Comparison of ENCODE assay signal across 14 mouse cellular contexts in the genomic region with DNA sequence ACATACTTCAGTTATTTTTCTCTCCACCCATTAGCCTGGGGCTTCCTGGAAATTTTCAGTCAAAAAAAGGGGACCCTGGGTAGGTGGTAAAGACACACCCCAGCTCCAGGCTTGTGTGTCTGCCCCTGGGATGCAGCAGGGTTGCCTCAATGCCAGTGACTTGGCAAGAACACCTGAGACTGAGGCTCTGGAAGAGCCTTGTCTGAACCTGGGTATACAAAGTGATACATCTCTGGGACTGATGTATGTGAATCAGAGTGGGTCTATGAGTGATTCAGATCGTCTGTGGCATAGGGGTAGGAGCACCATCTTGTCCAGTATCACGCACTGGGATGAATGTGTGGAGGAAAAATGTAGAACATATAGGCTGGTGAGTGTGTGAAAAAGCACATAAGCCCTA. TPM values are rescaled to one million over a fixed set of nuclear protein-coding genes. Genes with fewer than 3 reads are reported as not detected.
DNase-seq lines count a peak whose midpoint lies in the region; ATAC-seq and TF ChIP-seq lines count a peak whose summit lies in the region.
"Had no signal": no experiment of that assay in that cellular context is flagged by ENCODE, and none has a peak within 500 bp of the region (broad histone marks: within the 10 kb centered on the region; RNA-seq: fewer than 3 reads in every experiment).

No protein-coding gene starts in this region.

- no peaks in the 10 kb centered on the region for H3K36me3 ChIP-seq in hindbrain, embryonic 11.5 days (ENCODE audit: control insufficient read depth, insufficient read depth, low read length)
- H3K36me3 ChIP-seq in hindbrain, embryonic 14.5 days (replicated peaks; ENCODE audit: control insufficient read depth, insufficient read depth), result no peaks in the 10 kb centered on the region
- peaks cover under 1% of the 10 kb centered on the region for H3K36me3 ChIP-seq in E14TG2a.4 (ENCODE audit: insufficient read depth, low read length)
- no peaks in the 10 kb centered on the region for H3K36me3 ChIP-seq in embryonic facial prominence, embryonic 12.5 days
- H3K36me3 ChIP-seq in intestine, embryonic 16.5 days (ENCODE audit: control insufficient read depth, insufficient read depth, low read length), result no peaks in the 10 kb centered on the region

- TF ChIP-seq CTCF in E14TG2a.4 (conservative IDR thresholded peaks at IDR 0.05; ENCODE audit: low read length), result no peak

- DNase-seq in hindbrain, embryonic 11.5 days (ENCODE audit: low spot score), result peak; percentile 14
- no peak for DNase-seq in hindbrain, embryonic 14.5 days (ENCODE audit: low spot score)
- no peak for DNase-seq in embryo, embryonic 9.5 days (ENCODE audit: extremely low spot score)
- DNase-seq in left cerebral cortex, adult 8-10 months (ENCODE audit: low spot score in 2 of 2), result no peak
- DNase-seq: kidney, postnatal 10 days; thymus, postnatal 14 days had no signal

- 88% methylated on average over 2 of the region's 2 CpGs for WGBS in hindbrain, embryonic 11.5 days
- 90% methylated on average over 2 of the region's 2 CpGs for WGBS in hindbrain, embryonic 14.5 days
- 90% methylated on average over 2 of the region's 2 CpGs for WGBS in embryonic facial prominence, embryonic 12.5 days
- 87% methylated on average over 2 of the region's 2 CpGs for WGBS in intestine, embryonic 16.5 days

- no peaks in the 10 kb centered on the region for H3K9me3 ChIP-seq in hindbrain, embryonic 11.5 days (ENCODE audit: control insufficient read depth, low read length)
- no peaks in the 10 kb centered on the region for H3K9me3 ChIP-seq in hindbrain, embryonic 14.5 days (ENCODE audit: control insufficient read depth, low read length)
- no peaks in the 10 kb centered on the region for H3K9me3 ChIP-seq in E14TG2a.4 (ENCODE audit: low read length)
- H3K9me3 ChIP-seq in embryonic facial prominence, embryonic 12.5 days, result no peaks in the 10 kb centered on the region
- no peaks in the 10 kb centered on the region for H3K9me3 ChIP-seq in intestine, embryonic 16.5 days (ENCODE audit: control insufficient read depth, low read length)
- H3K9me3 ChIP-seq: megakaryocyte, embryonic 14.5 days had no signal

- no peaks in the 10 kb centered on the region for H3K27me3 ChIP-seq in hindbrain, embryonic 11.5 days (ENCODE audit: control insufficient read depth, insufficient read depth, low read length)
- H3K27me3 ChIP-seq in hindbrain, embryonic 14.5 days (ENCODE audit: control insufficient read depth, insufficient read depth, low read length), result no peaks in the 10 kb centered on the region
- H3K27me3 ChIP-seq in E14TG2a.4 (ENCODE audit: insufficient read depth, low read length), result peaks cover 3% of the 10 kb centered on the region
- H3K27me3 ChIP-seq in embryonic facial prominence, embryonic 12.5 days, result no peaks in the 10 kb centered on the region
- H3K27me3 ChIP-seq in intestine, embryonic 16.5 days (replicated peaks; ENCODE audit: control insufficient read depth, insufficient read depth, low read length), result no peaks in the 10 kb centered on the region

- no peak overlapping the region for H3K9ac ChIP-seq in hindbrain, embryonic 11.5 days (ENCODE audit: low read depth, low read length)
- no peak overlapping the region for H3K9ac ChIP-seq in hindbrain, embryonic 14.5 days
- no peak overlapping the region for H3K9ac ChIP-seq in embryonic facial prominence, embryonic 12.5 days
- H3K9ac ChIP-seq in intestine, embryonic 16.5 days (ENCODE audit: low read depth, low read length), result no peak overlapping the region

- ATAC-seq in hindbrain, embryonic 11.5 days (ENCODE audit: low FRiP score), result no peak
- no peak for ATAC-seq in hindbrain, embryonic 14.5 days (ENCODE audit: low FRiP score)
- ATAC-seq in embryonic facial prominence, embryonic 12.5 days (ENCODE audit: insufficient number of reproducible peaks, insufficient read depth, low FRiP score, low TSS enrichment), result no peak
- no peak for ATAC-seq in intestine, embryonic 16.5 days

- no peak overlapping the region for H3K4me3 ChIP-seq in hindbrain, embryonic 11.5 days (ENCODE audit: low read depth, low read length)
- no peak overlapping the region for H3K4me3 ChIP-seq in hindbrain, embryonic 14.5 days (replicated peaks; ENCODE audit: low read length)
- H3K4me3 ChIP-seq in E14TG2a.4 (replicated peaks; ENCODE audit: low read length), result peak overlapping the region; percentile 74; the same call in 1 of the 2 replicates
- no peak overlapping the region for H3K4me3 ChIP-seq in embryonic facial prominence, embryonic 12.5 days
- no peak overlapping the region for H3K4me3 ChIP-seq in intestine, embryonic 16.5 days (ENCODE audit: low read length)

- no peaks in the 10 kb centered on the region; the same call in 1 of the 2 replicates for H3K4me1 ChIP-seq in hindbrain, embryonic 11.5 days (replicated peaks; ENCODE audit: control insufficient read depth, insufficient read depth, low read length)
- peaks cover 18% of the 10 kb centered on the region; the same call in 1 of the 2 replicates for H3K4me1 ChIP-seq in hindbrain, embryonic 14.5 days (replicated peaks; ENCODE audit: control insufficient read depth, insufficient read depth, low read length)
- H3K4me1 ChIP-seq in E14TG2a.4 (replicated peaks; ENCODE audit: low read depth, low read length), result peaks cover 84% of the 10 kb centered on the region
- peaks cover 40% of the 10 kb centered on the region for H3K4me1 ChIP-seq in embryonic facial prominence, embryonic 12.5 days
- H3K4me1 ChIP-seq in intestine, embryonic 16.5 days (ENCODE audit: control insufficient read depth, insufficient read depth, low read length), result peaks cover 43% of the 10 kb centered on the region

- H3K27ac ChIP-seq in hindbrain, embryonic 11.5 days (ENCODE audit: low read depth, low read length), result no peak overlapping the region
- H3K27ac ChIP-seq in hindbrain, embryonic 14.5 days, result no peak overlapping the region
- peak overlapping the region; percentile 65; the same call in 1 of the 2 replicates for H3K27ac ChIP-seq in embryonic facial prominence, embryonic 12.5 days
- H3K27ac ChIP-seq in intestine, embryonic 16.5 days (ENCODE audit: low read length), result 0 out of 2 replicates have a peak overlapping the region, but pooled peaks have one; percentile 80

- H3K4me2 ChIP-seq in hindbrain, embryonic 11.5 days (replicated peaks; ENCODE audit: low read depth, low read length), result no peak overlapping the region
- H3K4me2 ChIP-seq in hindbrain, embryonic 14.5 days (replicated peaks), result no peak overlapping the region
- no peak overlapping the region for H3K4me2 ChIP-seq in embryonic facial prominence, embryonic 12.5 days (replicated peaks)
- H3K4me2 ChIP-seq in intestine, embryonic 16.5 days (ENCODE audit: low read depth, low read length), result no peak overlapping the region

RNA-seq across cellular contexts. Expression of a gene that starts 1.0 kb away (rescaled TPM):
- polyA plus RNA-seq in hindbrain, embryonic 11.5 days (2014; fragmentation: Nextera tagmentation; extraction: Ambion mirVana), result 14.7 and 18.1 TPM in 2 replicates
- polyA plus RNA-seq in hindbrain, embryonic 14.5 days (2014; fragmentation: Nextera tagmentation; extraction: Ambion mirVana), result 8.7 and 10.7 TPM in 2 replicates
- 19.0 and 19.7 TPM in 2 replicates for polyA plus RNA-seq in embryonic facial prominence, embryonic 12.5 days (2016; fragmentation: Nextera tagmentation; extraction: Ambion mirVana)
- polyA plus RNA-seq in intestine, embryonic 16.5 days (2015; fragmentation: Nextera tagmentation; extraction: Ambion mirVana), result 24.5 TPM in 2 replicates
- total RNA-seq in left cerebral cortex, adult 8-10 months (2022), result 1 to 10 TPM; 4.1 to 6.4 (median 6.0) TPM

RNA-seq across cellular contexts. Expression of a gene that starts 14.4 kb away (rescaled TPM):
- polyA plus RNA-seq in hindbrain, embryonic 11.5 days (2014; fragmentation: Nextera tagmentation; extraction: Ambion mirVana), result not detected in 2 replicates
- not detected in 2 replicates for polyA plus RNA-seq in hindbrain, embryonic 14.5 days (2014; fragmentation: Nextera tagmentation; extraction: Ambion mirVana)
- not detected in 2 replicates for polyA plus RNA-seq in embryonic facial prominence, embryonic 12.5 days (2016; fragmentation: Nextera tagmentation; extraction: Ambion mirVana)
- polyA plus RNA-seq in intestine, embryonic 16.5 days (2015; fragmentation: Nextera tagmentation; extraction: Ambion mirVana), result not detected in 2 replicates
- total RNA-seq in left cerebral cortex, adult 8-10 months (2022), result not detected
- total RNA-seq: gastrocnemius, adult 18-20 months; left cerebral cortex, adult 18-20 months had no signal
- polyA plus RNA-seq: neural tube, embryonic 14.5 days; small intestine, adult 2 months had no signal

RNA-seq across cellular contexts. Expression of a gene that starts 37.2 kb away (rescaled TPM):
- polyA plus RNA-seq in hindbrain, embryonic 11.5 days (2014; fragmentation: Nextera tagmentation; extraction: Ambion mirVana), result not detected in 2 replicates
- polyA plus RNA-seq in hindbrain, embryonic 14.5 days (2014; fragmentation: Nextera tagmentation; extraction: Ambion mirVana), result not detected in 2 replicates
- polyA plus RNA-seq in embryonic facial prominence, embryonic 12.5 days (2016; fragmentation: Nextera tagmentation; extraction: Ambion mirVana), result not detected in 2 replicates
- 237 and 402 TPM in 2 replicates for polyA plus RNA-seq in intestine, embryonic 16.5 days (2015; fragmentation: Nextera tagmentation; extraction: Ambion mirVana)
- not detected for total RNA-seq in left cerebral cortex, adult 8-10 months (2022)
- total RNA-seq: left cerebral cortex, adult 18-20 months had no signal
- polyA plus RNA-seq: neural tube, embryonic 14.5 days had no signal

RNA-seq across cellular contexts. Expression of a gene that starts 57.9 kb away (rescaled TPM):
- polyA plus RNA-seq in hindbrain, embryonic 11.5 days (2014; fragmentation: Nextera tagmentation; extraction: Ambion mirVana), result not detected in 2 replicates
- polyA plus RNA-seq in hindbrain, embryonic 14.5 days (2014; fragmentation: Nextera tagmentation; extraction: Ambion mirVana), result not detected in 2 replicates
- polyA plus RNA-seq in embryonic facial prominence, embryonic 12.5 days (2016; fragmentation: Nextera tagmentation; extraction: Ambion mirVana), result not detected in 2 replicates
- 0.26 and 0.31 TPM in 2 replicates for polyA plus RNA-seq in intestine, embryonic 16.5 days (2015; fragmentation: Nextera tagmentation; extraction: Ambion mirVana)
- total RNA-seq in left cerebral cortex, adult 8-10 months (2022), result not detected
- total RNA-seq: gastrocnemius, adult 18-20 months; left cerebral cortex, adult 18-20 months had no signal
- polyA plus RNA-seq: neural tube, embryonic 14.5 days; small intestine, adult 2 months had no signal

Comparison
In these comparisons a context has a peak if more than half of its experiments do, and no peak if none do; other contexts are left out.
1. H3K27ac ChIP-seq: peak in embryonic facial prominence, embryonic 12.5 days (single experiment) and intestine, embryonic 16.5 days (single experiment); none in hindbrain, embryonic 11.5 days (single experiment) and hindbrain, embryonic 14.5 days (single experiment).
2. RNA of a gene that starts 37.2 kb away (polyA plus RNA-seq): 237 to 402 TPM in intestine, embryonic 16.5 days; not detected in hindbrain, embryonic 11.5 days, not detected in hindbrain, embryonic 14.5 days and not detected in embryonic facial prominence, embryonic 12.5 days; every median in the first group is over 100 times any median in the second.